Mouse (Mus musculus): ENCODE measurements at regions not wholly inside any gene's neighbourhood (a gene's known extent, or its start where the extent isn't known, plus 50 kb on each side); places are given as distances from the start of the nearest gene placed in this dataset.

DNA sequence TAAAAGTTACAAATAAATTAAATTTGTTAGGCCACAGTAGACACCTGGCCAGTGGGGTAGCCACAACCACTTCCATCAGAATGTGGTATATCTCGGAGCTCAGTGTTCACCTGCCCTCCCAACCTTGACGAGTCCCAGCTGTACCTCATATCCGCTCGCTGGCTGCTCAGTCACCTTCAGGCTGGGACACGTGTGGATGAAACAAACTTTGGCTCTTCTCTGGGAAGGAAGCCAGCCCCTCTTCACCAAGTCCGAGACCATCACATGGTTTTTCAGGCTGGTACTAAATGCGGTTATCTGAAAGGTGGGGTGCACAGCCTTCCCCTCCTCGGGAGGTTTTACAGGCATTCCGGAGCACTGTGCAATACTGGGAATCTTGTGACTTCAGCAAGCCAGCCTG, 113.3 kb upstream of the D7Ertd443e start:
- H3K9me3 ChIP-seq (replicated peaks), result no peaks in the 10 kb centered on the region
- no peaks in the 10 kb centered on the region for H3K36me3 ChIP-seq
- no peak overlapping the region for H3K27ac ChIP-seq (replicated peaks)
- no peak overlapping the region for H3K4me3 ChIP-seq (replicated peaks)
- H3K4me2 ChIP-seq (replicated peaks), result no peak overlapping the region
- 34% methylated on average over 9 of the region's 9 CpGs for WGBS
- H3K27me3 ChIP-seq, result no peaks in the 10 kb centered on the region
- H3K4me1 ChIP-seq, result peaks cover 12% of the 10 kb centered on the region
- no peak overlapping the region for H3K9ac ChIP-seq
- no peak for ATAC-seq (ENCODE audit: insufficient number of reproducible peaks, low FRiP score, low TSS enrichment, low read depth)

DNA sequence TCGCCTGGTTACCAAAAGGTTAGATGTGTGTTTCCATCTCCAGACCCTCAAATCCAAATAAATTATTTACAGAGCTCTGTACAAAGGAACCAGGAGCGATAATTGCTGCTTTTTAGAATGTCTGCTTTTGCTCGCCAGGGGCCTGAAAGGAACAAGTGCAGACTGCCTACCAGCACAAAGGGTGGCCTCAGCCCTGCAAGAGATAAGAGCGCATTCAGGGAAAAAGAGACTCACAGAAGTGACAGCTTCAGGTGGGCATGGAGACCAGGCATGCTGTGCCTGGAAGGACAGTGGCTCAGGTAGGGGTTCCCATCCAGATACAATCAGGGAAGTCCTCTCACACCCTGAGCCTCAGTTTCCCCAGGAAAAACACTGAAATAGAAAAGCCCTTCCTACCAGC, 114.0 kb upstream of the D7Ertd443e start:
- no peak overlapping the region for H3K27ac ChIP-seq (replicated peaks)

DNA sequence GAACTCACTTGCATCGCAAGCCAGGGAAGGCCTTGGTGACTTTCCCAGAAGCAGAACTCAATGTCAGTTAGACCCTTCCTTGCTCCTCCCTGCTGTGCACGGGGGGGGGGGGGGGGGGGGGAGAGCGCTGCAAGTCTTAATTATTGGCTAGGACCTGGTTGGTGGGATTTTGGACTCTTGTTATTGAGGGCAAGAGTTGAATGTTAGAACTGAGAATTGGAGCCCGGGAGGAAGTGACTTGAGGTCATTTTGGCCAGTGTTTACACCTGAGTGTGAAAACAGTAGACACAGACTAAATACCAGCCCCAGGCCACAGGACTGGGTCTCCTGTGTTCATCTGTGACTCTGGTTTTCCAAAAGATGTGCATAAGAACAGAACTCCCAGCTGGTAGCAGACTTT, 114.7 kb upstream of the D7Ertd443e start:
- Histone ChIP-seq H3K4me1 (peaks cover 12% of the 10 kb centered on the region), H3K4me2 (replicated peaks) (no peak overlapping the region), H3K4me3 (replicated peaks) (no peak overlapping the region), H3K9ac (no peak overlapping the region), H3K27me3 (no peaks in the 10 kb centered on the region), H3K9me3 (replicated peaks) (no peaks in the 10 kb centered on the region), H3K27ac (replicated peaks) (no peak overlapping the region), H3K36me3 (no peaks in the 10 kb centered on the region)
- ATAC-seq (ENCODE audit: insufficient number of reproducible peaks, low FRiP score, low TSS enrichment, low read depth), result no peak
- WGBS, result 56% methylated on average over 3 of the region's 4 CpGs

More for the DNA sequence above, 114.0 kb upstream of the D7Ertd443e start:
- 38% methylated on average over 4 of the region's 4 CpGs for WGBS
- H3K4me1 ChIP-seq, result peaks cover 12% of the 10 kb centered on the region
- no peaks in the 10 kb centered on the region for H3K36me3 ChIP-seq
- H3K9me3 ChIP-seq (replicated peaks), result no peaks in the 10 kb centered on the region
- no peak overlapping the region for H3K4me2 ChIP-seq (replicated peaks)
- H3K4me3 ChIP-seq (replicated peaks), result no peak overlapping the region
- H3K27me3 ChIP-seq, result no peaks in the 10 kb centered on the region
- H3K9ac ChIP-seq, result no peak overlapping the region
- no peak for ATAC-seq (ENCODE audit: insufficient number of reproducible peaks, low FRiP score, low TSS enrichment, low read depth)

DNA sequence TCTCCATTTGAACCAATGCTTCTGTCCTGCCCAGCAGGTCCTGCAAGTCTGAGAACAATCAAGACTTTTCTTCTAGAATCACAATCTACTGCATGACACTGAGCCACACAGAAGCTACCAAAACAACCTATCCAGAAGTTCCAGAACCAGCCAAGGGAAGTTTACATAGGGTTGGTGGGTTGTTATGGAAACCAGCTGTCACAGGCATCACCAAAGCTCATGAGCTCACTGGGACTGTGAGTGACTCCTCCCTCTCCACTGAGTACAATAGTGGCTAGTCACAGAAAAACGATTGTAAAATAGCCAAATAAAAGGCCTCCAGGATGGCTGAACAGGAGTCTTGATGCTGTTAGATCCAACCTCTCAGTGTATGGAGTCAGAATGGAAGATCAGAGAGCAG, 115.6 kb upstream of the D7Ertd443e start:
- H3K27ac ChIP-seq (replicated peaks), result no peak overlapping the region
- H3K4me2 ChIP-seq (replicated peaks), result no peak overlapping the region
- no peak; the same call in 1 of the 2 replicates for ATAC-seq (ENCODE audit: insufficient number of reproducible peaks, low FRiP score, low TSS enrichment, low read depth)
- no peaks in the 10 kb centered on the region for H3K27me3 ChIP-seq
- H3K4me3 ChIP-seq (replicated peaks), result no peak overlapping the region
- no peaks in the 10 kb centered on the region for H3K9me3 ChIP-seq (replicated peaks)
- WGBS, result 25% methylated on average over 1 of the region's 1 CpGs
- no peaks in the 10 kb centered on the region for H3K36me3 ChIP-seq
- no peak overlapping the region for H3K9ac ChIP-seq
- H3K4me1 ChIP-seq, result peaks cover 12% of the 10 kb centered on the region

DNA sequence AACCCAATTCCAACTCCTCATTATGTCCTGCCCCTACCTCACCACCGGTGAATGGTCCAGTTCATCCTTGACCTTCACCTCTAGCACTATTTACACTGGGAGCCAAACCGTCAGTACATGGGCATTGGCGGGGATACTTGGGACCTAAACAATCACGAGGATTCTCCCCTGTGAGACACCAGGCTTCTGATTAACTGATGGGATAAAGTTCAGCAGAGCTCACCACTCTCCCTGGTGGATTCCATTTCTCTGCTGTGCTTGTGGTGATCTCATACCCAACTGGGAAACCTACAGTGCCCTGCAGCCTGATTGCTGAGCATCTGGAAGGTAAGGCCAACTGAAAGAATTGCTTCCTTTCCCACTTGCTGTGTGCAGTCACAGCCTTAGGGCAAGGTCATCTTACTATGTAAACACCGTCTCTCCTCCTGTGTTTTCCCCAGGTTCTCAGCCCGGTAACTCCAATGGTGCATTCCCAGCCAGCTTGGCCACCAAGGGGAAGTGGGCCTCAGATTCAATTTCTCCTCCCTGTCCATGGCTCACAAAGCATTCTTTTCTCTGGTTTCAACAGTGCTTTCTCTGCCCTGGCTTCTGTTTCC, 125.0 kb upstream of the D7Ertd443e start:
- H3K4me1 ChIP-seq, result no peaks in the 10 kb centered on the region
- no peak overlapping the region for H3K4me3 ChIP-seq (replicated peaks)
- no peaks in the 10 kb centered on the region for H3K36me3 ChIP-seq
- H3K9me3 ChIP-seq (replicated peaks), result no peaks in the 10 kb centered on the region
- no peak overlapping the region for H3K27ac ChIP-seq (replicated peaks)
- ATAC-seq (ENCODE audit: insufficient number of reproducible peaks, low FRiP score, low TSS enrichment, low read depth), result no peak
- 61% methylated on average over 6 of the region's 6 CpGs for WGBS
- H3K27me3 ChIP-seq, result no peaks in the 10 kb centered on the region
- no peak overlapping the region for H3K9ac ChIP-seq
- H3K4me2 ChIP-seq (replicated peaks), result no peak overlapping the region

DNA sequence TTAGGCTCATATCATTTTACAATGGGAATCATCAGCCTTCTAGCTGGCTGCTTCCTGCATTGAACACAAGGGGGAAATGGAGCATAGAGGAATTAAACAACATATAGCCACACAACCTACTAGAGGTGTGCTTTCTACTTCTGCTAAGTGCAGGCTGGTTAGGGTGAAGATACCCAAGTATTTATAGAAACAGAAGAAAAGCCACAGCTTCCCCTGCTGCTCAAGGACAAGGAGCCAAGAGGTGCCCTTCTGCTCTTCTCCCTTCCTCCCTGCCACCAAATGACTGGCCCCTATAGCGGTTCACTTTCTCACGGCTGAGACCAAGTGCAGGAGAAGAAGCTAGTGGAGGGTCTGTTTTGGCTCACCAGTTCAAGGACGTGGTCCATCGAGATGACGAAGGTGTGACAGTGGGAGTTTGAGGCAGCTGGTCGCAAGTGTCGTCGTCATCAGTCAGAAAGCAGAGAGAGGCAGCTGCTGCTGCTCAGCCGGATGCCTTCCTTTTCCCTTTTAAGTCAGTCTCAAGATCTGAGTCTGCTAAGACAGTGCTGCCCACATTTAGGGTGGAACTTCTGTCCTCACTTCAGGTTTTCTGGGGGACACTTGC, 134.0 kb upstream of the D7Ertd443e start:
- WGBS, result 76% methylated on average over 9 of the region's 9 CpGs
- Histone ChIP-seq H3K4me1 (no peaks in the 10 kb centered on the region), H3K9ac (no peak overlapping the region), H3K27ac (replicated peaks) (no peak overlapping the region), H3K4me3 (replicated peaks) (no peak overlapping the region), H3K9me3 (replicated peaks) (no peaks in the 10 kb centered on the region), H3K27me3 (no peaks in the 10 kb centered on the region), H3K36me3 (no peaks in the 10 kb centered on the region), H3K4me2 (replicated peaks) (no peak overlapping the region)
- ATAC-seq (ENCODE audit: insufficient number of reproducible peaks, low FRiP score, low TSS enrichment, low read depth), result no peak

DNA sequence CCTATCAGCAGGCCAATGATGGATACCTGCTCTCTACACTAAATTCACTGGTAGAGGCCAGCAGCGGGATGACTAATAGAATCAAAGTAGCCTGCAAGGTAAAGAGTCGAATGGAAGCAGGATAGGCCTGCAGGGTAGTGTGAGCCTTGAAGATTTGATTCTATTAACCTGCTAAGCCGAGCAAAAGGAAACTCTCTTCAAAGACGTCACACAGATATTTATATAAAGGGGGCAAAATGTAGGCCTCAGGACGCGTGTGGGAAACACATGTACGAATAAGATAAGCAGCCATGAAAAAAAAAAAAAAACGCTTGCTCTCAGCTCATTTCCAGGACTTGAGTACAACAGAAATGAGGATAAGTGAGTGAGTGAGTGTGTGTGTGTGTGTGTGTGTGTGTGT, 138.4 kb upstream of the D7Ertd443e start:
- H3K36me3 ChIP-seq, result no peaks in the 10 kb centered on the region
- ATAC-seq (ENCODE audit: insufficient number of reproducible peaks, low FRiP score, low TSS enrichment, low read depth), result no peak
- H3K27ac ChIP-seq (replicated peaks), result no peak overlapping the region
- 66% methylated on average over 8 of the region's 8 CpGs for WGBS
- H3K27me3 ChIP-seq, result no peaks in the 10 kb centered on the region
- H3K4me2 ChIP-seq (replicated peaks), result no peak overlapping the region
- no peak overlapping the region for H3K4me3 ChIP-seq (replicated peaks)
- H3K9ac ChIP-seq, result no peak overlapping the region
- H3K9me3 ChIP-seq (replicated peaks), result no peaks in the 10 kb centered on the region
- no peaks in the 10 kb centered on the region for H3K4me1 ChIP-seq

DNA sequence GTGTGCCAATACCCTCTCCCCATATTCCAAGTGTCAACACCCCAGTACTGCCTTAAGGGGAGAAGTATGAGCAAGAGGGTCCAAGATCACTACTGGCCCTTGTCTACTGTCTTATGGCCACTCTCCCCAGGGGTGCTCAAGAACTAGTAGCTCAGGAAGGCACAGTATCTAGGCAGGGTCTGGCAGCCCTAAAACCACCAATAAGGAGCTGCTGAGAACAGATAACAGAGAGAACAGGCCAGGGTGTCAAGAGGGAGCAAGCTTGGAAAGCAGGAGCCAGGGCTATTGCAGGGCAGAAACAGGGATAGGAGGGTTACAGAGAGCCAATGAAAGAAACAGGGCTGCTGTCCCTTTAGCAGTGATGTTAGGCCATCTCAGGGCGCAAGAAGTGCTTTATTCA, 139.6 kb upstream of the D7Ertd443e start:
- no peak overlapping the region for H3K27ac ChIP-seq (replicated peaks)

DNA sequence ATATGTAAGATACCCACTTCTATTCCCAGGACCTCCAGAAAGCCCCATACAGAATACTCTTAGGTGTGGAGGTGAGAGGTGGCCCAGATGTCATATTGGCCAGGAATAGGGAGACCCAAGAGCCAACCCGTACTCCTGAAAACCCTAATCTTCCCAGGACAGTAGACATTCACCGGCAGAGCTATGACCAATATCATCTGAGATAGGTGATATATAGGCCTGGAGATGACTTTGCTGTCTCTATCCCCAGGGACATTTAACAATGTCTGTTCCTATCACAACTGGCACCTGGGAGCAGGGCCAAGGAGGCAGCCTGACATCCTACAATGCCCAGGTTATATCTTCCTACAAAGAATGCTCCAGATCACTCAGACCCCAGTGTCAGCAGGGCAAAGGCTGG, 140.0 kb upstream of the D7Ertd443e start:
- no peak overlapping the region for H3K4me3 ChIP-seq (replicated peaks)
- no peak overlapping the region for H3K4me2 ChIP-seq (replicated peaks)
- no peaks in the 10 kb centered on the region for H3K9me3 ChIP-seq (replicated peaks)
- WGBS, result 95% methylated on average over 2 of the region's 2 CpGs
- ATAC-seq (ENCODE audit: insufficient number of reproducible peaks, low FRiP score, low TSS enrichment, low read depth), result no peak
- H3K4me1 ChIP-seq, result no peaks in the 10 kb centered on the region
- no peak overlapping the region for H3K27ac ChIP-seq (replicated peaks)
- H3K36me3 ChIP-seq, result no peaks in the 10 kb centered on the region
- no peak overlapping the region for H3K9ac ChIP-seq
- H3K27me3 ChIP-seq, result no peaks in the 10 kb centered on the region

More for the DNA sequence above, 139.6 kb upstream of the D7Ertd443e start:
- 82% methylated on average over 1 of the region's 1 CpGs for WGBS
- Histone ChIP-seq H3K4me1 (no peaks in the 10 kb centered on the region), H3K27me3 (no peaks in the 10 kb centered on the region), H3K36me3 (no peaks in the 10 kb centered on the region), H3K9ac (no peak overlapping the region), H3K9me3 (replicated peaks) (no peaks in the 10 kb centered on the region), H3K4me3 (replicated peaks) (no peak overlapping the region), H3K4me2 (replicated peaks) (no peak overlapping the region)
- no peak for ATAC-seq (ENCODE audit: insufficient number of reproducible peaks, low FRiP score, low TSS enrichment, low read depth)

DNA sequence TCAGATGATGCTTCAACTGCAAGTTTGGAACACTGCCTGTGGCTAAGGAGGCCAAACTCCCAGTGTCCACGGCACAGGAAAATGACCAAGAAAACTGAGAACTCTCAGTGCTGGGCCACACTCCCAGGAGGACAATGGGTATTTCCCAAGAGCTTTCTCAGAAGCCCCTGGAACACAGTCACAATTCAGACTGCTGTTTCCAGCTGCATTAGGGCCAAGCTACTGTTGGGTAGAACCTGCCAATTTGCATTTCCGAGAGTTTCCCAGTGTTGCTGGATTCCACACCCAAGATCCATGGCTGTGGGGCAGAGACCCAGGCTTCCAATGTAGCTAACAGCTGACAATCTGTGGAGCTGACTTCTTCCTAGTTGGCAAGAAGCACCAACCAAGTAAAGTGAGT, 141.9 kb upstream of the D7Ertd443e start:
- Histone ChIP-seq H3K4me2 (replicated peaks) (no peak overlapping the region), H3K27ac (replicated peaks) (no peak overlapping the region), H3K4me1 (no peaks in the 10 kb centered on the region), H3K9ac (no peak overlapping the region), H3K9me3 (replicated peaks) (no peaks in the 10 kb centered on the region), H3K27me3 (no peaks in the 10 kb centered on the region), H3K4me3 (replicated peaks) (no peak overlapping the region), H3K36me3 (no peaks in the 10 kb centered on the region)
- no peak for ATAC-seq (ENCODE audit: insufficient number of reproducible peaks, low FRiP score, low TSS enrichment, low read depth)
- WGBS, result 62% methylated on average over 2 of the region's 2 CpGs

DNA sequence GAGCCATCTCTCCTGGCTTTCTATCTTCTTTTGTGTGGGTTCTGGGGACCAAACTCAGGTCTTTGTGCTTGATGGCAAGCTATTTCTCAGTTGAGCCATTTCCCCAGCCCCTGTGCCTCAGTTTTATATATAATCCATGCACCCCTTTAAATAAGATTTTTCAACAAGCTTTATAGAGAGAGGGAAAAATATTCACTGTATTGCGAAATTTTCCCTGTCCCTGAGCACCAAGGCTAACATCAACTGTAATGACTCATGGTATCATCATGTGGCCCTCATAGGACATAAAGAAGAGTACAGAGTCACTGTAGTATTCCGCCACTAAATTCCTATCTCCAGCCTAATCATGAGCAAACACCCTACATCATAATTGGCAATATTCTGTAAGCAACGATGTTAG, 142.4 kb upstream of the Dock1 start:
- no peak overlapping the region for H3K9ac ChIP-seq
- WGBS, result 79% methylated on average over 3 of the region's 3 CpGs
- H3K4me2 ChIP-seq (replicated peaks), result no peak overlapping the region
- H3K36me3 ChIP-seq, result no peaks in the 10 kb centered on the region
- no peak overlapping the region for H3K4me3 ChIP-seq (replicated peaks)
- no peak for ATAC-seq (ENCODE audit: insufficient number of reproducible peaks, low FRiP score, low TSS enrichment, low read depth)
- no peaks in the 10 kb centered on the region for H3K27me3 ChIP-seq
- H3K9me3 ChIP-seq (replicated peaks), result no peaks in the 10 kb centered on the region
- H3K27ac ChIP-seq (replicated peaks), result no peak overlapping the region
- no peaks in the 10 kb centered on the region for H3K4me1 ChIP-seq

DNA sequence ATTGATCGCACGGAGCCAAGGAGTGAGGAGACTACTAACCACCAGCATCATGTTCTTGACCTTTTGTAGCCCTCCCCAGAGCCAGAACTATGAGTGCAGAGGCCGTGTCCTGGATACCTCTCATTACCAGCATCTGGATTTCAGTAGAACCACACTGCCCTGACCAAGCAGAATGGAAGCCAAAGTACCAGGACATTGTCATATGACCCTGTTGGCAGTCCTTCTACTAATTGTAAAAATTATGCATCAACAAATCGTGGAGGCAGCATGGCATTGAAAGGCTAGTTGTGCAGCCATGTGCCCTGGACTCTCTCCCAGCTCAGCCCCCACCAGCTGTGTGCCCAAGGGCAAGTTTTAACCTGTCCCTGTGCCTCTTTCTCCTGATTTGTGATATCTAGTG, 135.6 kb upstream of the Dock1 start:
- no peak for ATAC-seq (ENCODE audit: insufficient number of reproducible peaks, low FRiP score, low TSS enrichment, low read depth)
- H3K9ac ChIP-seq, result no peak overlapping the region
- no peak overlapping the region for H3K27ac ChIP-seq (replicated peaks)
- 70% methylated on average over 4 of the region's 4 CpGs for WGBS
- no peaks in the 10 kb centered on the region for H3K36me3 ChIP-seq
- no peak overlapping the region for H3K4me2 ChIP-seq (replicated peaks)
- H3K9me3 ChIP-seq (replicated peaks), result no peaks in the 10 kb centered on the region
- H3K4me3 ChIP-seq (replicated peaks), result no peak overlapping the region
- no peaks in the 10 kb centered on the region for H3K4me1 ChIP-seq
- H3K27me3 ChIP-seq, result no peaks in the 10 kb centered on the region

Measured in embryonic facial prominence, embryonic 15.5 days (tissue).